Mouse (Mus musculus) G1E-ER4 (cell line): ENCODE data around the gene Nkpd1. TPM values are rescaled to one million over a fixed set of nuclear protein-coding genes. Genes with fewer than 3 reads are reported as not detected.

Experiments
- GATA1 ChIP-seq: IDR thresholded peaks from one replicate; pipeline ENCODE4 v1.8.0; 2012; ENCODE audit warnings: low read length, inconsistent platforms
- polyA plus RNA-seq: library from polyadenylated mRNA; stranded (reverse); fragments of >175 nt; gene quantifications from 2 replicates; pipeline ENCODE4 v1.2.3, GENCODE M21; 2012

Nkpd1 gene
- 0.40 and 0.71 TPM in 2 replicates for polyA plus RNA-seq

DNA sequence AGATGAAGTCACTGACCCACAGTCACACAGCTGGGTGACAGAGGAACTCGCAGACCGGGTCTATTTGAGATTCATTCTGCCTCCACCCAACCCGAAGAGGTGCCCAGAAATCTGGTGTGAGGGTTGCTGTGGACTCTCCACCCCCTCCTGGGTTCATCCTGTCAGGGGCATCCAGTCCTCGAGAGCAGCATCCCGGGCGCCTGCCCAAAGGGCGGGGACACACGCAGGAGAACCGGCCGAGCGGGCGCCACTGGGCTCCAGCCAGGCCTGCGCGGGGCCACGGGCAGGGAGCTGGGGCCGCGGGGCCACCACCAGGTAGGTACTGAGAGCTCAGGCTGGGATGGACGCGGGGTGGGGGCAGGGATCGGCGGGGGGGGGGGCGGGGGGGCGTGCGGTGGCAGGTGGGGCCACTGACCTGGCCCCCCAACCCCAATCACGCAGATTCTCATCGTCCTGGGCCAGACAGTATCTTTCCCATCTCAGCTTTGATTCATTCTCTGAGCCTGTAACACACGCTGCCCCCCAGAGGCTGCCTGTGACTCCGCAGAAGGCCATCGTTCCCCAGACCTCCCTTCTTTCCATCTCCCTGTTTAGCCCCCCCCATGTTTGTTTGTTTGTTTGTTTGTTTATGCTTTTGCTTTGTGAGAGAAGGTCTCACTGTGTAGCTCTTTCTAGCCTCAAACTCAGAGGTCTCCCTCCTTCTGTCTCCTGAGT is at the start of gene Nkpd1:
Nkpd1 (plus strand) TSS at position 187 of the 714 bp plus-strand sequence.
- no peak for TF ChIP-seq GATA1

- no peak for TF ChIP-seq GATA1
Observed at GRCm38 (mm10) chr7:19468279-19468678, 49.4 kb upstream of the Nkpd1 start.

DNA sequence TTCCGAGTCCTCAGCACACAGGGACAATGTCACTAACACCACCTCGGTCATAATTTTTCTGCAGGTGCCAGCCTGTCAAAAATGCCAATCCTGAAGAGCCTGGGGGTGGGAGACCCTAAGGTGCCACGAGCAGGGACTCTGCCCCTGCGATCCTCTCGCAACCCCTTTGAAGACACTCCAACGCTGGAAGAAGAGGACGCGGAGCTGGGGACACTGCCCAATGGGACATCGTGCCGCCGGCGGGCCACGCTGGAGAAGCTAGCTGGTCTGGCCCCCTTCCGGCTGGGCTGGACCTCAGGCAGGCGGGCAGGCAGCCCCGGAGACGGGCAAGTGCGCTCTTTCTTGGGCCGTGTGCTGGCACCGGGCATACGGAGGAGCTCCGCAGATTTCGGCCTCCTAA is 48.2 kb upstream of the Nkpd1 start:
- no peak for TF ChIP-seq GATA1

DNA sequence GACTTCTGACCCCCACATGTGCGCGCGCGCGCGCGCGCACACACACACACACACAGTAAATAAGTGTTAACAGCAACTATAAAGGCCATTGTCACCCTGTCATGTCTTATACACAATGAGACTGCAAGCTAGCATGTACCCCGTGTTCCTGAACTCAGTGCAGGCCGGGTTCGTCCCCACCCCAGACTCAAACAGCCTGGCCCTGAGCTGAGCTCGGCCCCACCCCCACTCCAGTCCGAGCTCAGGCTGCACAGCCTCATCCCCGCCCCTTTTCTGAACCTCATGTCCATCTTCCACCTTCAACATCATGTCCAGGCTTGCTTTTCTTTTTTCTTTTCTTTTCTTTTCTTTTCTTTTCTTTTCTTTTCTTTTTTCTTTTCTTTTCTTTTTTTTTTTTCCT is 47.3 kb upstream of the Nkpd1 start:
- TF ChIP-seq GATA1: no peak

DNA sequence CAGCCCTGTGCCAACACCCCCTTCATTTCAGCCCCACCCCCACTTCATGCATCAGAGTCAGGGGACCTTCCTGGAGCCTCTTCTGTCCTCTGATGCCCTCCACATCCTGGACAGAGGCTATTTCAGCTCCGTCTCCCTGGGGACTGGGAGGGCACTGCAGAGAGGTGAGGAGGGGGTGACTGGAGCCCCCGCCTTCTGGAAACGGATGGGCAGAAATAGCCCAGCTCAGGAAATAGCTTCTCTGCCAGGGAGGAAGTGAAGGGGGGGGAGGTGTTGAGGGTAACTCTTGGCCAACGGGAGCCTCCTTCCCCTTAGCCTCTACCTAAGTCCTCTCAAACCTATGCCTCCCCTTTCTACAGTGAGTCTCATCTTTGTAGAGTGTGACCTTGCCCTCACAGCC is 45.2 kb upstream of the Nkpd1 start:
- no peak for TF ChIP-seq GATA1

DNA sequence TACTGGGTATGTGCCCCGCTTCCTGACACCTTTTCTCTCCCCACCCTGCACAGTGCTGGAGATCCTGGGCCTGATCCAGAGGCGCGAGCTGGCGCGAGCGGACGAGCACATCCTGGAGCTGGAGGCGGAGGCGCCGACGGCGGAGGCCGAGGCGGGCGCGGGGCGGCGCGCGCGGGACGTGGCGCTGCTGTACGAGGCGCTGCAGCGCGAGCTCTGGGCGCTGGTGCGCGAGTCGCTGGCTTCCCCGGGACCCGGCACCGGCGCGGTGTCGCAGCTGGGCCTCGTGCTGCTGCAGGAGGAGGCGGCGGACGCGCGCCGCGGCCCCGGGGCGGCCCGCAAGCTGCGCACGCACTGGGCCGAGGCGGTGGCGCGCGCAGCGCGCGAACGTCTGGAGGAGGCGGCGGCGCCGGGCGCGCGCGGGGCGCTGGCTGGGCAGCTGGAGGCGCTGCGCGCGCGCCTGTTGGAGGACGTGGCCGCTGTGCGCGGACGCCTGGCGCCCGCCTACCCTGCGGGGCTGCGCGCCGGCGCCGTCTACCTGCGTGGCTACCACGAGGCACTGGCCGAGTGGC is 43.7 kb upstream of the Nkpd1 start:
- no peak for TF ChIP-seq GATA1

DNA sequence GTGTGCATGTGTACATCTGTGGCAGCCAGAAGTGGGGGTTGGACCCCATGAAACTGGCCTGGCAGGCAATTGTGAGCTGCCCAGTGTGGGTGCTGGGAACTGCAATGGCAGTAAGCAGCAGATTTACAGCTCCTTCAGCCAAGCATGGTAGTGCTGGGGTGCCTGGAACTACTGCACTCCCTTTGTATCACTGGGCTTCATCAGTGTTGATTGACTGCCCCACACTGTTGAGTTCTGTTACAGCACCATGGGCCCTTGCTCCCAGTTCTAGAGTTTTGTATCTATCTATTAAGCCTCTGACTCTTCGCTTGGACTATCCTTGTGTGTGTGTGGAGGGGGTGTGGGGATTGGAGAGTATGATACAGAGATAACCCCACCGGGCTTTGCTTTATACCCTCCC is 40.6 kb upstream of the Nkpd1 start:
- TF ChIP-seq GATA1: no peak

- TF ChIP-seq GATA1: no peak
Observed at GRCm38 (mm10) chr7:19477624-19478384, 39.8 kb upstream of the Nkpd1 start.

- no peak for TF ChIP-seq GATA1
Observed at GRCm38 (mm10) chr7:19483281-19483680, 34.4 kb upstream of the Nkpd1 start.

GRCm38 (mm10) chr7:19485488-19485887 is 32.1 kb upstream of the Nkpd1 start:
- TF ChIP-seq GATA1: no peak

- no peak for TF ChIP-seq GATA1
Observed at GRCm38 (mm10) chr7:19486549-19486948, 31.1 kb upstream of the Nkpd1 start.

DNA sequence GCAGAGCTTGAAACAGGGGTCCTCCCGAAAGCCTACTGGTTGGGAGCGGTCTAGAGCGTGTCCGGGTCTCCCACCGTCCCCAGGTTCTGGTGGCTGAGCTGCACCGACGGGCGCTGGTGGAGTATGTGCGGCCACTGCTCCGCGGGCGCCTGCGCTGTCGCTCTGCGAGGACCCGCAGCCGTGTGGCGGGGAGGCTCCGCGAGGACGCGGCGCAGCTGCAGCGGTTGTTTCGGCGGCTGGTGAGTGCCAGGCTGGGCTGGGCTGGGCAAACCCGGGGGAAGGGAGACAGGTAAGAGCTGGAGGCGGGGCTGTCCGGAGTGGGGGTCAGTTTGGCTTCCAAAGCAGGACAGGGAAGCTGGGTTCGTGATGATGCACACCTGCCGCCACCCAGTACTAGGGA is 28.1 kb upstream of the Nkpd1 start:
- no peak for TF ChIP-seq GATA1

DNA sequence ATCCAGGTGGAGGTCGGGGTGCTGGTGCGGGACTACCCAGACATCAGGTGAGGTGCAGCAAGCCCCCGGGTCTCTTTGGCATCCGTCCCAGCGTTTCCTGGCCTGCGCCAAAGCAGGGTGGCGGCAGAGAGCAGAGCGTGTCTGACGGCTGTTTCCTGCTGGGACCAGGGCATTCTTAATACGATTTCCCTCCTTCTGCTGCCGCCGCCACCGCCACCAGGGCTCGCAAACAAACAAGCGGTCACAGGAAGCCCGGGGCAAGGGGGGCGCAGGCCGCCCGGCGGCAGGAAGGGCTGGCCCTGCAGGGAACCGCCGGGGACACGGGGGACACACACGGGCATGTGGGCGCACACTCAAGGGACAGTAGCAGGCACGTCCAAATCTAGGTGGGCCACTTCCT is 25.9 kb upstream of the Nkpd1 start:
- TF ChIP-seq GATA1: no peak

- TF ChIP-seq GATA1: no peak
Observed at GRCm38 (mm10) chr7:19494751-19495474, 22.7 kb upstream of the Nkpd1 start.

GRCm38 (mm10) chr7:19495521-19496213 is 22.0 kb upstream of the Nkpd1 start:
- no peak for TF ChIP-seq GATA1
